Mouse (Mus musculus) midbrain, embryonic 13.5 days (tissue): ENCODE data around the gene Trim30b. TPM values are rescaled to one million over a fixed set of nuclear protein-coding genes. Genes with fewer than 3 reads are reported as not detected.
"Not testable (repeated sequence)": the region's sequence is repeated elsewhere in the genome, so short reads cannot be mapped to it uniquely, and the experiment has no call there.

Source experiments
- ATAC-seq: fragments of 200-750 bp; cut with Nextera tagmentation; 2 replicates; pipeline ENCODE4 v1.8.0; 2017; ENCODE audit warnings: mild to moderate bottlenecking, moderate TSS enrichment, moderate library complexity
- H3K27ac ChIP-seq: fragments of 300-500 bp; sonication (generic); 2 replicates; pipeline ENCODE4 v1.5.1; 2015; ENCODE audit warnings: inconsistent platforms, mild to moderate bottlenecking, moderate library complexity
- H3K27me3 ChIP-seq: fragments of 300-500 bp; sonication (generic); 2 replicates; pipeline ENCODE4 v1.6.1; 2015; ENCODE audit warnings: mild to moderate bottlenecking, inconsistent platforms
- H3K36me3 ChIP-seq: fragments of 300-500 bp; sonication (generic); 2 replicates; pipeline ENCODE4 v1.6.1; 2015; ENCODE audit warnings: mild to moderate bottlenecking, inconsistent platforms
- H3K4me1 ChIP-seq: fragments of 300-500 bp; sonication (generic); replicated peaks from 2 replicates; pipeline ENCODE4 v1.6.1; 2015; ENCODE audit warnings: inconsistent platforms
- H3K4me2 ChIP-seq: fragments of 300-500 bp; sonication (generic); replicated peaks from 2 replicates; pipeline ENCODE4 v1.6.1; 2015; ENCODE audit warnings: moderate library complexity, mild to moderate bottlenecking, inconsistent platforms
- H3K4me3 ChIP-seq: fragments of 300-500 bp; sonication (generic); replicated peaks from 2 replicates; pipeline ENCODE4 v1.5.1; 2015; ENCODE audit warnings: mild to moderate bottlenecking, inconsistent platforms
- H3K9ac ChIP-seq: fragments of 300-500 bp; sonication (generic); replicated peaks from 2 replicates; pipeline ENCODE4 v1.6.1; 2015; ENCODE audit warnings: mild to moderate bottlenecking, inconsistent platforms
- H3K9me3 ChIP-seq: fragments of 300-500 bp; sonication (generic); 2 replicates; pipeline ENCODE4 v1.6.1; 2016; ENCODE audit warnings: mild to moderate bottlenecking, inconsistent platforms
- WGBS: fragments of 180-500 bp; shearing (Covaris S2); methylation state at CpG from one replicate; pipeline ENCODE4 v1.1.7; 2015; 5-methylcytosine and 5-hydroxymethylcytosine counted together
- polyA plus RNA-seq: library from polyadenylated mRNA; unstranded; fragments of >200 nt; fragmentation: Nextera tagmentation; extraction: Ambion mirVana; gene quantifications from 2 replicates; pipeline ENCODE4 v1.2.1, GENCODE M21; 2015

Gene Trim30b
- polyA plus RNA-seq, 1 experiment from 2014 or later = not detected

DNA sequence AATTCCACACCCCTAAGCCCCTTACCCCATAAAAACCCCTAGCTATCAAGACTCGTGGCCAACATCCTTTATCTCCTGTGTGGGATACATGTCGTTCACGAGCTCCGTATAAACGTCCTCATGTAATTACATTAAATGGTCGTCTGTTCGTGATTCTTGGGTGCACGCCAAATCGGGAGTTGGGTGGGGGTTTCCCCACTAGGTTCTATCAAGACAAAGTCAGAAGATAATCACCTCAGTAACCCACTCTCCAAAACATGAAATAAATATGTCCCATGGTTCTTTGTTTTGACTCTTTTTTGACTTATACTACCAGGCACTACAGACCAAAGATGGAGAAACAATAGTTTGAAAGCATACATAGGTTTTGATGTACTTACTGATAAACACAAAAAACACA is 47.7 kb downstream of the Trim30b start:
- Histone ChIP-seq H3K27ac (no peak overlapping the region), H3K27me3 (no peaks in the 10 kb centered on the region), H3K36me3 (no peaks in the 10 kb centered on the region), H3K9ac (no peak overlapping the region), H3K4me2 (no peak overlapping the region), H3K9me3 (no peaks in the 10 kb centered on the region), H3K4me3 (no peak overlapping the region), H3K4me1 (no peaks in the 10 kb centered on the region)
- ATAC-seq = no peak
- 88% methylated on average over 9 of the region's 9 CpGs for WGBS

DNA sequence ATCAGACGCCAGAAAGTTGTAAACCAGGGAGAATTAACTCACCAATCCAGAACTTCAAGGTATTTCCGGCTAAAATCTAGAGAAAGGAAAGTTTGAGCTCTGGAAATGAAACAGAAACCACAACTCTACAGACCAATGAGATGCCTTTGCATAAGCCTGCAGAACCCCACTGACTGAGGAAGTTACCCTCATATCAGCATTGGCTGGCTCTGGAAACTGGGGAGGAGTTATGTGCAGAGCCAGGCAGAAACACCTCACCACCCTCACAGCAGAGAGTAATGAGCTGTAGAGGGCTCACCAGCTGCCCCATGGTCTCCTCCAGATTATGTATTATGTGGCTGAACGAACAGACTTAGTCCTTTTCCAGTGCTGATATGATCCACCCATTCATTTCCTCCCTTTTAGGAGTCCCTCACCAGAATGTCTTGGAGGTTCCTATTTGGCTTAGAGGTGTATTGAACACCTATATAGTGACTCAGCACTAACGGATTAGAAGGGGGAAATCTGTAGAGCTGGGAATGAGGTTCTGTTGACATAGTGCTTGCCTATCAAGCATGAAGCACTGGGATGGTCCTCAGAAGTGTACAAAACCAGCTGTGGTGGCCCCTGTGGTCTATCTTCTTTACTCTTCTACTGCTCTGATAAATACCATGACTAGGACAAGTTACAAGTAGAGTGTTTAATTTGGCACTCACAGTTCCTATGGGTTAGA is 54.2 kb downstream of the Trim30b start, which contains the start of gene Trim12a:
Trim12a (minus strand) TSS at position 98 of the 712 bp plus-strand sequence.
- peak within 1 kb of the TSS; percentile 20 for H3K4me3 ChIP-seq
- H3K9me3 ChIP-seq, H3K36me3 ChIP-seq, H3K27ac ChIP-seq, H3K9ac ChIP-seq, H3K27me3 ChIP-seq, H3K4me1 ChIP-seq: not testable (repeated sequence)
- 0 out of 2 replicates have a peak, but pooled peaks have one; percentile 43 for ATAC-seq
- H3K4me2 ChIP-seq = peak within 1 kb of the TSS; percentile 37
- WGBS = 26% methylated on average over 4 of the region's 4 CpGs

DNA sequence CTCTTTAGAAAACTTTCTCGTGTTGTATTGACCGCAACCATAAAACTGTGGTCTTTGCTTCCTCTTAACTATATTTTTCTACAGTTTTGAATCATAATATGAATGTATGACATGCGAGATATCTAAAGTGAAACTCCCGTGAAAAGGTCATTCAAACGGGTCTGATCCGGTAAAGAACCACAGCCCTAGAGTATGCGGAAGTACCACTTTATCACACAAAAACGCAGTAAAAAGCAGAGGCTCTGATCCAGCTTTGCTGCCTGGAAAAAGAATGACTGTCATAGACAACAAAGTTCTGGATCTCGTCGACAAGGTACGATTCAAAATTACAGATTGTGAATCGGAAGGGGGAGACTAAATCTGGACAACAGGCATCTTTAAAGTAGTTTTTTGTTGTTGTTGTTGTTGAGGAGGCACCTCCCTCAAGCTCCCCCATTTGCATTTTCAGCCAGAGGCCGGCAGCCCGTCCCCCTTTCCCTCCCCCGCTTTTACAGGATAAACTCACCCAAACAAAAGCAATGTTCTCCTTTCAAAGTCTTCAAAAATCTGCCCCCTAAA is 54.8 kb downstream of the Trim30b start:
- Histone ChIP-seq H3K36me3 (no peaks in the 10 kb centered on the region), H3K4me3 (peak overlapping the region; percentile 20), H3K9ac (no peak overlapping the region), H3K27me3 (no peaks in the 10 kb centered on the region), H3K9me3 (no peaks in the 10 kb centered on the region), H3K4me1 (no peaks in the 10 kb centered on the region), H3K27ac (no peak overlapping the region), H3K4me2 (peak overlapping the region; percentile 37)
- 16% methylated on average over 15 of the region's 15 CpGs for WGBS
- no peak for ATAC-seq

Other genes with a start within 250 kb of the Trim30b start
- gene Ubqln5, start 240.1 kb downstream of the Trim30b start, polyA plus RNA-seq = not detected in 2 replicates
- gene Olfr643, start 232.5 kb downstream of the Trim30b start, polyA plus RNA-seq = not detected in 2 replicates
- gene Ubqln3, start 226.6 kb downstream of the Trim30b start, polyA plus RNA-seq = not detected in 2 replicates
- not detected in 2 replicates for gene Ubqlnl, start 219.3 kb downstream of the Trim30b start, polyA plus RNA-seq
- gene Olfm5, start 205.1 kb downstream of the Trim30b start, polyA plus RNA-seq = not detected in 2 replicates
- 0.26 and 0.46 TPM in 2 replicates for gene Olfr648, start 186.5 kb downstream of the Trim30b start, polyA plus RNA-seq
- gene Olfr649, start 173.9 kb downstream of the Trim30b start, polyA plus RNA-seq = not detected in 2 replicates
- 0.32 and 0.59 TPM in 2 replicates for gene Trim6, start 151.1 kb downstream of the Trim30b start, polyA plus RNA-seq
- gene Trim34a, start 125.4 kb downstream of the Trim30b start, polyA plus RNA-seq = 0.46 and 0.75 TPM in 2 replicates
- gene Trim5, start 81.8 kb downstream of the Trim30b start, polyA plus RNA-seq = not detected in 2 replicates
- gene Trim12a, start 54.4 kb downstream of the Trim30b start, polyA plus RNA-seq = 1.4 and 2.0 TPM in 2 replicates
- not detected in 2 replicates for gene Trim34b, start 40.4 kb downstream of the Trim30b start, polyA plus RNA-seq
- 1.1 and 1.5 TPM in 2 replicates for gene Trim12c, start 16.5 kb downstream of the Trim30b start, polyA plus RNA-seq
- gene Trim30c, start 31.0 kb upstream of the Trim30b start, polyA plus RNA-seq = not detected in 2 replicates
- 0.26 and 0.70 TPM in 2 replicates for gene Trim30a, start 95.3 kb upstream of the Trim30b start, polyA plus RNA-seq
- gene Trim30d, start 138.0 kb upstream of the Trim30b start, polyA plus RNA-seq = 0.05 and 0.27 TPM in 2 replicates
- not detected in 2 replicates for gene Olfr651, start 180.2 kb upstream of the Trim30b start, polyA plus RNA-seq
- gene Olfr652, start 191.0 kb upstream of the Trim30b start, polyA plus RNA-seq = not detected in 2 replicates
- gene Olfr653, start 207.4 kb upstream of the Trim30b start, polyA plus RNA-seq = not detected in 2 replicates
- gene Olfr654, start 217.1 kb upstream of the Trim30b start, polyA plus RNA-seq = not detected in 2 replicates
- not detected in 2 replicates for gene Olfr655, start 231.9 kb upstream of the Trim30b start, polyA plus RNA-seq
- gene Olfr656, start 244.1 kb upstream of the Trim30b start, polyA plus RNA-seq = not detected in 2 replicates